Mouse (Mus musculus): ENCODE measurements around the gene Ror2. TPM values are rescaled to one million over a fixed set of nuclear protein-coding genes. Genes with fewer than 3 reads are reported as not detected.

The Ror2 gene
- polyA plus RNA-seq, 1 experiment from 2014 or later = 0.18 TPM

- no peak overlapping the region for H3K9ac ChIP-seq (replicated peaks)
- H3K27me3 ChIP-seq (ENCODE audit: insufficient read depth, low read length) = no peaks in the 10 kb centered on the region
- WGBS (ENCODE audit: insufficient replicate concordance) = 60% methylated on average over 4 of the region's 4 CpGs
- H3K4me2 ChIP-seq (ENCODE audit: low read depth, low read length) = no peak overlapping the region
- no peak overlapping the region for H3K27ac ChIP-seq (ENCODE audit: low read depth)
- TF ChIP-seq EP300 (IDR thresholded peaks at IDR 0.05; ENCODE audit: low read depth) (no peak), CTCF (IDR thresholded peaks at IDR 0.05; ENCODE audit: low read depth) (no peak)
- DNase-seq (no peak), ATAC-seq (no peak)
- H3K9me3 ChIP-seq (ENCODE audit: low read length) = no peaks in the 10 kb centered on the region
- H3K4me1 ChIP-seq (ENCODE audit: insufficient read depth) = no peaks in the 10 kb centered on the region
- no peak overlapping the region for H3K4me3 ChIP-seq (ENCODE audit: low read depth, low read length)
- H3K36me3 ChIP-seq (replicated peaks; ENCODE audit: insufficient read depth, low read length) = no peaks in the 10 kb centered on the region
These were observed 15.4 kb downstream of the Ror2 start for GRCm38 (mm10) chr13:53270549-53270948.

GRCm38 (mm10) chr13:53268541-53268940 lies 17.4 kb downstream of the Ror2 start:
- no peaks in the 10 kb centered on the region for H3K4me1 ChIP-seq (ENCODE audit: insufficient read depth)
- no peak overlapping the region for H3K4me2 ChIP-seq (ENCODE audit: low read depth, low read length)
- H3K9ac ChIP-seq (replicated peaks) = no peak overlapping the region
- WGBS (ENCODE audit: insufficient replicate concordance) = 75% methylated on average over 5 of the region's 6 CpGs
- H3K27ac ChIP-seq (ENCODE audit: low read depth) = no peak overlapping the region
- H3K9me3 ChIP-seq (ENCODE audit: low read length) = no peaks in the 10 kb centered on the region; the same call in 1 of the 2 replicates
- no peaks in the 10 kb centered on the region for H3K36me3 ChIP-seq (replicated peaks; ENCODE audit: insufficient read depth, low read length)
- ATAC-seq (no peak), DNase-seq (no peak)
- H3K27me3 ChIP-seq (ENCODE audit: insufficient read depth, low read length) = no peaks in the 10 kb centered on the region
- no peak overlapping the region for H3K4me3 ChIP-seq (ENCODE audit: low read depth, low read length)
- TF ChIP-seq CTCF (IDR thresholded peaks at IDR 0.05; ENCODE audit: low read depth) = no peak
- TF ChIP-seq EP300 (IDR thresholded peaks at IDR 0.05; ENCODE audit: low read depth) = no peak

GRCm38 (mm10) chr13:53267849-53268248 lies 18.1 kb downstream of the Ror2 start:
- Histone ChIP-seq H3K27ac (ENCODE audit: low read depth) (no peak overlapping the region), H3K36me3 (replicated peaks; ENCODE audit: insufficient read depth, low read length) (no peaks in the 10 kb centered on the region), H3K4me1 (ENCODE audit: insufficient read depth) (no peaks in the 10 kb centered on the region), H3K4me3 (ENCODE audit: low read depth, low read length) (no peak overlapping the region), H3K9ac (replicated peaks) (no peak overlapping the region), H3K27me3 (ENCODE audit: insufficient read depth, low read length) (no peaks in the 10 kb centered on the region), H3K4me2 (ENCODE audit: low read depth, low read length) (no peak overlapping the region), H3K9me3 (ENCODE audit: low read length) (no peaks in the 10 kb centered on the region; the same call in 1 of the 2 replicates)
- no peak for ATAC-seq
- DNase-seq = no peak
- 64% methylated on average over 6 of the region's 6 CpGs for WGBS (ENCODE audit: insufficient replicate concordance)
- TF ChIP-seq CTCF (IDR thresholded peaks at IDR 0.05; ENCODE audit: low read depth) = no peak
- TF ChIP-seq EP300 (IDR thresholded peaks at IDR 0.05; ENCODE audit: low read depth) = no peak

GRCm38 (mm10) chr13:53267155-53267554 lies 18.8 kb downstream of the Ror2 start:
- Histone ChIP-seq H3K27ac (ENCODE audit: low read depth) (no peak overlapping the region), H3K9me3 (ENCODE audit: low read length) (no peaks in the 10 kb centered on the region; the same call in 1 of the 2 replicates), H3K36me3 (replicated peaks; ENCODE audit: insufficient read depth, low read length) (no peaks in the 10 kb centered on the region), H3K4me2 (ENCODE audit: low read depth, low read length) (no peak overlapping the region), H3K4me3 (ENCODE audit: low read depth, low read length) (no peak overlapping the region), H3K27me3 (ENCODE audit: insufficient read depth, low read length) (no peaks in the 10 kb centered on the region), H3K9ac (replicated peaks) (no peak overlapping the region), H3K4me1 (ENCODE audit: insufficient read depth) (no peaks in the 10 kb centered on the region)
- 83% methylated on average over 4 of the region's 4 CpGs for WGBS (ENCODE audit: insufficient replicate concordance)
- DNase-seq = no peak
- TF ChIP-seq CTCF (IDR thresholded peaks at IDR 0.05; ENCODE audit: low read depth) (no peak), EP300 (IDR thresholded peaks at IDR 0.05; ENCODE audit: low read depth) (no peak)
- no peak for ATAC-seq

GRCm38 (mm10) chr13:53266543-53266951 lies 19.4 kb downstream of the Ror2 start:
- DNase-seq (no peak), ATAC-seq (no peak)
- no peaks in the 10 kb centered on the region for H3K36me3 ChIP-seq (replicated peaks; ENCODE audit: insufficient read depth, low read length)
- TF ChIP-seq EP300 (IDR thresholded peaks at IDR 0.05; ENCODE audit: low read depth) = no peak
- no peak for TF ChIP-seq CTCF (IDR thresholded peaks at IDR 0.05; ENCODE audit: low read depth)
- H3K4me3 ChIP-seq (ENCODE audit: low read depth, low read length) = no peak overlapping the region
- 82% methylated on average over 8 of the region's 8 CpGs for WGBS (ENCODE audit: insufficient replicate concordance)
- no peak overlapping the region for H3K9ac ChIP-seq (replicated peaks)
- H3K27me3 ChIP-seq (ENCODE audit: insufficient read depth, low read length) = no peaks in the 10 kb centered on the region
- no peaks in the 10 kb centered on the region for H3K4me1 ChIP-seq (ENCODE audit: insufficient read depth)
- no peak overlapping the region for H3K4me2 ChIP-seq (ENCODE audit: low read depth, low read length)
- H3K27ac ChIP-seq (ENCODE audit: low read depth) = no peak overlapping the region
- no peaks in the 10 kb centered on the region; the same call in 1 of the 2 replicates for H3K9me3 ChIP-seq (ENCODE audit: low read length)

GRCm38 (mm10) chr13:53264896-53265295 lies 21.0 kb downstream of the Ror2 start:
- Histone ChIP-seq H3K27ac (ENCODE audit: low read depth) (no peak overlapping the region), H3K36me3 (replicated peaks; ENCODE audit: insufficient read depth, low read length) (no peaks in the 10 kb centered on the region), H3K4me3 (ENCODE audit: low read depth, low read length) (no peak overlapping the region), H3K4me1 (ENCODE audit: insufficient read depth) (no peaks in the 10 kb centered on the region), H3K4me2 (ENCODE audit: low read depth, low read length) (no peak overlapping the region), H3K9ac (replicated peaks) (no peak overlapping the region), H3K9me3 (ENCODE audit: low read length) (no peaks in the 10 kb centered on the region; the same call in 1 of the 2 replicates), H3K27me3 (ENCODE audit: insufficient read depth, low read length) (no peaks in the 10 kb centered on the region)
- DNase-seq (no peak), ATAC-seq (no peak)
- WGBS (ENCODE audit: insufficient replicate concordance) = 76% methylated on average over 4 of the region's 4 CpGs
- no peak for TF ChIP-seq EP300 (IDR thresholded peaks at IDR 0.05; ENCODE audit: low read depth)

Data from liver, postnatal 0 days (tissue).